Mouse (Mus musculus) bone marrow macrophage, adult 2 months (primary cell): ENCODE measurements around the gene Nepro. TPM values are rescaled to one million over a fixed set of nuclear protein-coding genes. Genes with fewer than 3 reads are reported as not detected.

Experiments used
- H3K27ac ChIP-seq: 2 replicates; pipeline ENCODE4 v1.5.1; 2012; ENCODE audit warnings: low read depth, low read length; ENCODE audit not compliant: insufficient read depth
- H3K4me1 ChIP-seq: 2 replicates; pipeline ENCODE4 v1.6.1; 2012; ENCODE audit warnings: low read length; ENCODE audit not compliant: control insufficient read depth, insufficient read depth
- H3K4me3 ChIP-seq: 2 replicates; pipeline ENCODE4 v1.5.1; 2012; ENCODE audit warnings: mild to moderate bottlenecking, low read length, moderate library complexity; ENCODE audit not compliant: insufficient read depth
- CTCF ChIP-seq: IDR thresholded peaks from 2 replicates; pipeline ENCODE4 v1.5.1; 2012; ENCODE audit warnings: low read depth, mild to moderate bottlenecking, low read length, moderate library complexity
- POLR2A ChIP-seq: IDR thresholded peaks from 2 replicates; pipeline ENCODE4 v1.6.1; 2012; ENCODE audit warnings: mild to moderate bottlenecking, low read depth, low read length, borderline replicate concordance
- polyA plus RNA-seq: library from polyadenylated mRNA; stranded (reverse); fragments of >200 nt; gene quantifications from 2 replicates; pipeline ENCODE4 v1.2.4, GENCODE M21; 2012; ENCODE audit not compliant: missing spikeins, insufficient read depth, insufficient read length

The Nepro gene
- polyA plus RNA-seq, 1 experiment: 5.8 TPM

- no peak overlapping the region for H3K27ac ChIP-seq
- TF ChIP-seq POLR2A (no peak), CTCF (no peak)
- H3K4me3 ChIP-seq: no peak overlapping the region
- peaks cover 7% of the 10 kb centered on the region for H3K4me1 ChIP-seq
These were observed 35.6 kb upstream of the Nepro start for GRCm38 (mm10) chr16:44688507-44688906.

DNA sequence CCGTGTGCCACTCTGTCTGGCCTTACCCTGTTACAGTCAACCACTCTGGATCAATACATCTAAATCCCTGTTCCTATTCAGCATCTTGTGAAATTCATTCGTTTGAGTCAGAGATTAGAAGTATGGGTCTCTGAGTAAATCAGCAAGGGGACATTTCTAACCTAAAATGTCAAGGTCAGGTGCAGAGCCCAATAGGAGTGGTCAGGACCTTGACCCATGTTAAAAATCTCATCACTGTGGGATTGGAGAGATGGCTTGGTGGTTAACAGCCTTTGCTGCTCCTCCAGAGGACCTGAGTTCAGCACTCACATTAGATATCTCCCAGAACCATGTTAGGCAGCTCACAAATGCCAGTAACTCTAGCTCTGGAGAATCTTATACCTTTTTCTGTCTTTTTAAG lies 33.6 kb upstream of the Nepro start:
- peaks cover 7% of the 10 kb centered on the region for H3K4me1 ChIP-seq
- H3K4me3 ChIP-seq: no peak overlapping the region
- H3K27ac ChIP-seq: no peak overlapping the region
- no peak for TF ChIP-seq CTCF
- no peak for TF ChIP-seq POLR2A

GRCm38 (mm10) chr16:44691066-44691465 lies 33.0 kb upstream of the Nepro start:
- no peak overlapping the region for H3K4me3 ChIP-seq

GRCm38 (mm10) chr16:44691561-44692141 lies 32.5 kb upstream of the Nepro start:
- no peak overlapping the region for H3K27ac ChIP-seq
- peaks cover 7% of the 10 kb centered on the region for H3K4me1 ChIP-seq
- no peak overlapping the region for H3K4me3 ChIP-seq
- no peak for TF ChIP-seq POLR2A
- no peak for TF ChIP-seq CTCF

More at GRCm38 (mm10) chr16:44691066-44691465, 33.0 kb upstream of the Nepro start:
- no peak for TF ChIP-seq CTCF
- TF ChIP-seq POLR2A: no peak
- Histone ChIP-seq H3K27ac (no peak overlapping the region), H3K4me1 (peaks cover 7% of the 10 kb centered on the region)

GRCm38 (mm10) chr16:44692541-44692940 lies 31.6 kb upstream of the Nepro start:
- Histone ChIP-seq H3K4me1 (peaks cover 7% of the 10 kb centered on the region), H3K27ac (no peak overlapping the region), H3K4me3 (no peak overlapping the region)
- no peak for TF ChIP-seq POLR2A
- no peak for TF ChIP-seq CTCF

GRCm38 (mm10) chr16:44693695-44694094 lies 30.4 kb upstream of the Nepro start:
- no peak overlapping the region for H3K27ac ChIP-seq
- H3K4me3 ChIP-seq: no peak overlapping the region
- TF ChIP-seq POLR2A (no peak), CTCF (no peak)
- H3K4me1 ChIP-seq: peaks cover 10% of the 10 kb centered on the region

DNA sequence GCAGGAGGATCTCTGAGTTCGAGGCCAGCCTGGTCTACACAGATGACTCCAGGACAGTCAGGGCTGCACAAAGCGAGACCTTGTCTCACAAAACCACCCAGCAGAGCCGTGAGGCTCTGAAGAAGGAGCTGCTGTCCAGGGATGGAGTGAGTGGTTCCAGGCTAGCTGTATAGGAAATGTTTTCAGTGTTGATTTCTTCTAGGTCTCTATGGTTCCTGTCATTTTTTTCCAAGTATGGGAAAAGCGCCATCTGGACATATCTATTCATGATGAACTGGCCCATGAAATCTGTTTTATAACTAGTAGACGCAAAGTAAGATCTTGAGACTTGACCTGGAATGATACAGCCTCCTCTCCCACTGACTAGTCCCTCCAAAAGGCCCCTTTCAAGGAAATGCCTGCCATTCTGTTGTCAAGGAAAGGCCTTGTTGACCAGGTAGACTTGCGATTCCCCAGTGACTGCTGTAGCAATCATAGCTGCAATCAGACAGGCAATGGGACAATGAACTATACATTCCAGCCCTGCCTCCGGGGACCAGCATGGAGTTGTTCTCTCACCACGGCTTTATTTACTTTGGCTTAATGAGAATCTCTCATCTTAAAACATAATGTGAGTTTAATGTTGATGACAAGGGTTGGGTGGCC lies 28.8 kb upstream of the Nepro start:
- H3K27ac ChIP-seq: no peak overlapping the region
- TF ChIP-seq CTCF: no peak
- no peak for TF ChIP-seq POLR2A
- peaks cover 10% of the 10 kb centered on the region for H3K4me1 ChIP-seq
- H3K4me3 ChIP-seq: no peak overlapping the region

DNA sequence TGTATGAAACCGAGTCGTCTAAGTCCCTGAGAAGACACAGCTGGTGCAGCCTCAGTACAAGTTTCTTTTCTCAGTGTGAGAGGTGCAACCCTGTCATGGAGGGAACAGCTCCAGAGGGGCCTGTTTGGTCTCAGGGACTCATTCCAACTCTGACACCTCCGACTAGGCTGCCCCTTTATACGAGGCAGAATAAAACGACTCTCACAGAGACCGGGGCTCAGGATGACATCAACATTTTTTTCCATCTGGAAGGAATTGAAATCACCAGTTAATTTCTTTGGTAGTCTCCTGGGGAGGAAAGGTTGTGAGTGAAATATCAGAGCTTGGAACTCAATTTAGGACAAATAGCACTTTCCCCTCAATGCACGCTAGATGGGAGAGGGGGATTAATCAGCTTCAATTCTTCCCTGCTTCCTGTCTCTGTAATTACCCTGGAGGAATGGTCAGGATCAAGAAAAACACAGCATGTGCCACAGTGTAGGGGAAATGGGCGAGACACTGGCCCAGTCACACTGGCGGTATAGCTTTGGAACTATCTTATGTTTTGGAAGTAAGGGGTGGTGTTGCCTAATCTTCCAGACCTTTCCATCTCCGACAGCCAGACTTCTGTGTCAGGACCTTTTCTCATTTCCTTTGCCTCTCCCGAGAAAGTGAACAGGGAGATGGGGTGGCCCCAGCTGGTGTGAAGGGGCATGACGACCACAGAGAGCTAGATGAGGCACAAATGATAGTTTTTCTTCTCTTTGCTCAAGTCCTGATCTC lies 28.1 kb upstream of the Nepro start:
- H3K27ac ChIP-seq: no peak overlapping the region
- TF ChIP-seq POLR2A (no peak), CTCF (no peak)

GRCm38 (mm10) chr16:44697473-44698205 lies 26.5 kb upstream of the Nepro start:
- Histone ChIP-seq H3K4me1 (peaks cover 3% of the 10 kb centered on the region; the same call in 1 of the 2 replicates), H3K27ac (no peak overlapping the region), H3K4me3 (no peak overlapping the region)
- no peak for TF ChIP-seq POLR2A
- TF ChIP-seq CTCF: no peak

More for the DNA sequence above, 28.1 kb upstream of the Nepro start:
- Histone ChIP-seq H3K4me3 (no peak overlapping the region), H3K4me1 (peaks cover 10% of the 10 kb centered on the region)

DNA sequence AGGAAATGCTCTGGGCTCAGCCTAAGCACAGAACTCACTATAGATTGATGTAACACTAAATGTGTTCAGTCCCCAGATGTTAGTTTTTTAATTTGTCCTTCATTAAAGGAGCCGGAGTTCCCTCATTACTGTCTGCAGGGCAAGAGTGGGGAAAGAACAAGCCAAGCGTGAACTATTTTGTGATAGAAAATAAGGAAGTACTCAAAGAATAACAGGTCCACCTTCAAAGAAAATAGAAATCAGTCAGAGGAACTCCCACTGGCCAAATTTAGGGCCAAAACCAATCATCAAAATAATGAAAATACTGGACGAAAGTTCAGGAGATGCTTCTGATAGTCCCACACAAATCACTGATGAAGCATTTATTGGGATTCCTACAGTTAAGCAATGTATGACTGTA lies 22.9 kb upstream of the Nepro start:
- TF ChIP-seq CTCF: no peak
- Histone ChIP-seq H3K27ac (no peak overlapping the region), H3K4me3 (no peak overlapping the region), H3K4me1 (peaks cover 3% of the 10 kb centered on the region; the same call in 1 of the 2 replicates)
